11 mouse cellular contexts compared by ENCODE assay signal in the genomic region with DNA sequence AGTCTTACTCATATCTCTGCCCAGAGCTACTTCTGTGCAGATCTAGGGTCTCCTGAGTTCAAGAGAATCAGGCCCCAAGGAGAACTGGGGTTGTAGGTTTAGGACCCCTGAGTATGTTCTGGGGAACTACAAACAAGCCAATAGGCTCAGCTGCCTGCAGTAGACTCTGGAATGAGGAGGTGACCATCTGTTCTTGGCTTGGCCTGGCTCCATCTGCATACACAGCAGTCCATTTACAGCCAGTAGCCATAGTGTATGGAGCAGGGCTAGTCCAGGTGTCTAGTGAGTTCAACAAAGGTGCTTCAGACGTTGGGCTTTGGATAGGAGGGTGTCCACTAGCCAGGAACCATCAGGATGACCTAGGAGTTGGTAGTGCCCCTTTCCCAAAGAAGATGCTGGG.
"Had no signal": no experiment of that assay in that cellular context is flagged by ENCODE, and none has a peak within 500 bp of the region (broad histone marks: within the 10 kb centered on the region; RNA-seq: fewer than 3 reads in every experiment).

No protein-coding gene starts in this region.

- H3K27me3 ChIP-seq: limb, embryonic 13.5 days; midbrain, embryonic 13.5 days; stomach, embryonic 15.5 days had no signal

- H3K9ac ChIP-seq: limb, embryonic 13.5 days; liver, embryonic 14.5 days; midbrain, embryonic 13.5 days; stomach, embryonic 15.5 days had no signal

- H3K36me3 ChIP-seq: limb, embryonic 13.5 days; midbrain, embryonic 13.5 days; stomach, embryonic 15.5 days had no signal

- ATAC-seq: lung, postnatal 0 days; midbrain, embryonic 13.5 days had no signal

- H3K4me3 ChIP-seq: limb, embryonic 13.5 days; midbrain, embryonic 13.5 days; stomach, embryonic 15.5 days had no signal

- H3K9me3 ChIP-seq: limb, embryonic 13.5 days; midbrain, embryonic 13.5 days; stomach, embryonic 15.5 days had no signal

- H3K4me2 ChIP-seq: limb, embryonic 13.5 days; midbrain, embryonic 13.5 days; stomach, embryonic 15.5 days had no signal

- H3K27ac ChIP-seq: limb, embryonic 13.5 days; liver, embryonic 14.5 days; midbrain, embryonic 13.5 days; stomach, embryonic 15.5 days had no signal

- DNase-seq: kidney, postnatal 10 days; kidney, postnatal 4 days; lung, adult 2 months; lung, postnatal 36 days; right cerebral cortex, postnatal 14 days; thymus, postnatal 4 days had no signal
